Mouse (Mus musculus) cerebellum, adult 18-20 months (tissue): ENCODE measurements at regions not wholly inside any gene's neighbourhood (a gene's known extent, or its start where the extent isn't known, plus 50 kb on each side); places are given as distances from the start of the nearest gene placed in this dataset.
"Not testable (repeated sequence)": the region's sequence is repeated elsewhere in the genome, so short reads cannot be mapped to it uniquely, and the experiment has no call there.

Source experiments
- DNase-seq, 2 experiments: peaks; one replicate each; pipeline ENCODE4 v3.0.0; 2021

GRCm38 (mm10) chr14:61757086-61757822 lies 150.0 kb downstream of the Kcnrg start:
- DNase-seq: peak; percentile 3 to 10

- DNase-seq: no peak
Measured at GRCm38 (mm10) chr14:61757823-61758175, 150.5 kb downstream of the Kcnrg start.

GRCm38 (mm10) chr14:61758586-61758985 lies 151.3 kb downstream of the Kcnrg start:
- no peak for DNase-seq

- not testable (repeated sequence) for DNase-seq
Measured at GRCm38 (mm10) chr14:61760176-61760575, 152.9 kb downstream of the Kcnrg start.

- no peak for DNase-seq
Measured at GRCm38 (mm10) chr14:61762076-61762475, 154.8 kb downstream of the Kcnrg start.

GRCm38 (mm10) chr14:61769881-61770280 lies 162.6 kb downstream of the Kcnrg start:
- no peak for DNase-seq

GRCm38 (mm10) chr14:61774171-61774570 lies 166.9 kb downstream of the Kcnrg start:
- no peak for DNase-seq

- no peak for DNase-seq
Measured at GRCm38 (mm10) chr14:61778618-61779017, 171.4 kb downstream of the Kcnrg start.

GRCm38 (mm10) chr14:61783206-61783605 lies 175.9 kb downstream of the Kcnrg start:
- DNase-seq: no peak

- no peak for DNase-seq
Measured at GRCm38 (mm10) chr14:61784609-61785008, 177.4 kb downstream of the Kcnrg start.

- DNase-seq: no peak
Measured at GRCm38 (mm10) chr14:61786031-61786430, 178.8 kb downstream of the Kcnrg start.

GRCm38 (mm10) chr14:61787746-61788145 lies 180.5 kb downstream of the Kcnrg start:
- no peak for DNase-seq

GRCm38 (mm10) chr14:61788998-61789790 lies 181.9 kb downstream of the Kcnrg start:
- no peak for DNase-seq

- DNase-seq: no peak
Measured at GRCm38 (mm10) chr14:61795976-61796645, 188.9 kb downstream of the Kcnrg start.

- DNase-seq: no peak
Measured at GRCm38 (mm10) chr14:61796671-61797070, 189.4 kb downstream of the Kcnrg start.

- no peak for DNase-seq
Measured at GRCm38 (mm10) chr14:61803421-61803925, 196.2 kb downstream of the Kcnrg start.

GRCm38 (mm10) chr14:61805433-61805832 lies 198.2 kb downstream of the Kcnrg start:
- DNase-seq: no peak

- no peak for DNase-seq
Measured at GRCm38 (mm10) chr14:61808193-61808592, 200.9 kb downstream of the Kcnrg start.

GRCm38 (mm10) chr14:61809716-61810437 lies 202.6 kb downstream of the Kcnrg start:
- no peak for DNase-seq

GRCm38 (mm10) chr14:61810836-61811235 lies 203.6 kb downstream of the Kcnrg start:
- no peak for DNase-seq

GRCm38 (mm10) chr14:61817711-61818110 lies 210.5 kb downstream of the Kcnrg start:
- DNase-seq: no peak

- DNase-seq: no peak
Measured at GRCm38 (mm10) chr14:61818365-61818764, 211.1 kb downstream of the Kcnrg start.

GRCm38 (mm10) chr14:61819251-61819650 lies 212.0 kb downstream of the Kcnrg start:
- DNase-seq: no peak
